Mouse (Mus musculus): Measurements from ENCODE around the gene Adamts6. TPM values are rescaled to one million over a fixed set of nuclear protein-coding genes. Genes with fewer than 3 reads are reported as not detected.

The Adamts6 gene
- polyA plus RNA-seq, 1 experiment, result 2.4 TPM

GRCm38 (mm10) chr13:104499116-104500040 lies 211.7 kb downstream of the Adamts6 start:
- no peaks in the 10 kb centered on the region for H3K4me1 ChIP-seq (ENCODE audit: control insufficient read depth, insufficient read depth, insufficient read length)
- TF ChIP-seq CTCF (IDR thresholded peaks at IDR 0.05; ENCODE audit: extremely low read depth, insufficient read depth, insufficient read length, insufficient replicate concordance) (no peak), POLR2A (IDR thresholded peaks at IDR 0.05; ENCODE audit: low read depth, low read length) (no peak)
- no peak overlapping the region for H3K4me3 ChIP-seq (ENCODE audit: extremely low read depth, insufficient read depth, insufficient read length)
- H3K27me3 ChIP-seq (ENCODE audit: control insufficient read depth, insufficient read depth, low read length), result no peaks in the 10 kb centered on the region
- WGBS, result 85% methylated on average over 9 of the region's 9 CpGs
- no peak overlapping the region for H3K27ac ChIP-seq (ENCODE audit: insufficient read depth, low read length)
- no peak for DNase-seq (ENCODE audit: low read depth in 1 of 2, low spot score in 2 of 2)
- no peaks in the 10 kb centered on the region for H3K36me3 ChIP-seq (ENCODE audit: control insufficient read depth, insufficient read depth, low read length)

DNA sequence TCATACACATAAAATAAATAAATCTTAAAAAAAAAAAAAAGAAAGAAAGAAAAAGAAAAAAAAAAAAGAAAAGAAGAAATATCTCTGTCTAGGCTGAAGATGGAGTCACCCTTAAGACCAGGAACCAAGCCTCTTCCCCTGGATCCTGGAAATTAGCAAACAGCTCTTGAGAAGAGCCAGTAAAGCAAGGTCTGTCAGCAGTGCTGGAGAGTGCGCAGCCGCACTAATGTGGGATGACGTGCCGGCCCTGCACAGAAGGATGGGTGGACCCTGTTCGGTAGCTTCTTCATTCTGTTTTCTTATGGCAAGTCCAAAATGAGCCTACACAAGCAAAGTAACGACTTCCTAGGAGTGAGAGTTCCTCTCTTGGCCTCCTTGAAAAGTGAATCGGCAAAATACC lies 214.8 kb downstream of the Adamts6 start:
- no peak for DNase-seq (ENCODE audit: low read depth in 1 of 2, low spot score in 2 of 2)
- Histone ChIP-seq H3K4me1 (ENCODE audit: control insufficient read depth, insufficient read depth, insufficient read length) (no peaks in the 10 kb centered on the region), H3K27ac (ENCODE audit: insufficient read depth, low read length) (no peak overlapping the region), H3K27me3 (ENCODE audit: control insufficient read depth, insufficient read depth, low read length) (no peaks in the 10 kb centered on the region), H3K4me3 (ENCODE audit: extremely low read depth, insufficient read depth, insufficient read length) (no peak overlapping the region), H3K36me3 (ENCODE audit: control insufficient read depth, insufficient read depth, low read length) (no peaks in the 10 kb centered on the region)
- WGBS, result 92% methylated on average over 7 of the region's 7 CpGs
- TF ChIP-seq CTCF (IDR thresholded peaks at IDR 0.05; ENCODE audit: extremely low read depth, insufficient read depth, insufficient read length, insufficient replicate concordance), result no peak
- no peak for TF ChIP-seq POLR2A (IDR thresholded peaks at IDR 0.05; ENCODE audit: low read depth, low read length)

DNA sequence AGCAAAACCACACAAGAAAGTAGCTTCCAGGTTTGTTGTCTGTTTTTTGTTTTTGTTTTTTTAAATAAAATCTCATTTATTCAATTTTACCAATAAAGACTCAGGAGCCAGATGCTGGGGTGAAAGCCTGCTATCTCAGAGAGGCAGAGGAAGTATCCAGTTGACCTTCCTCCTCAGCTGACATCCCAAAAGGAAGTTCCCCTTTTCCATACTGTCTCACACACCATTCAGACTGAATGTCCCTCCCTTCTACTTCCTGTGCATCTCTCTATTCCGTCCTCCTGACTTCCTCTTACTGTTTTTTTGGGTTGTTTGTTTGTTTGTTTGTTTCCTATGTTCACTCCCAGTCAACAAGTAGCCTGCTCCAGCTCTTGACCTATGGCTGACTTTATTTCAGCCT lies 216.4 kb downstream of the Adamts6 start:
- DNase-seq (ENCODE audit: low read depth in 1 of 2, low spot score in 2 of 2), result no peak
- TF ChIP-seq CTCF (IDR thresholded peaks at IDR 0.05; ENCODE audit: extremely low read depth, insufficient read depth, insufficient read length, insufficient replicate concordance) (no peak), POLR2A (IDR thresholded peaks at IDR 0.05; ENCODE audit: low read depth, low read length) (no peak)
- no peaks in the 10 kb centered on the region for H3K27me3 ChIP-seq (ENCODE audit: control insufficient read depth, insufficient read depth, low read length)
- no peaks in the 10 kb centered on the region for H3K4me1 ChIP-seq (ENCODE audit: control insufficient read depth, insufficient read depth, insufficient read length)
- H3K27ac ChIP-seq (ENCODE audit: insufficient read depth, low read length), result no peak overlapping the region
- 57% methylated on average over 1 of the region's 1 CpGs for WGBS
- no peak overlapping the region for H3K4me3 ChIP-seq (ENCODE audit: extremely low read depth, insufficient read depth, insufficient read length)
- no peaks in the 10 kb centered on the region for H3K36me3 ChIP-seq (ENCODE audit: control insufficient read depth, insufficient read depth, low read length)

DNA sequence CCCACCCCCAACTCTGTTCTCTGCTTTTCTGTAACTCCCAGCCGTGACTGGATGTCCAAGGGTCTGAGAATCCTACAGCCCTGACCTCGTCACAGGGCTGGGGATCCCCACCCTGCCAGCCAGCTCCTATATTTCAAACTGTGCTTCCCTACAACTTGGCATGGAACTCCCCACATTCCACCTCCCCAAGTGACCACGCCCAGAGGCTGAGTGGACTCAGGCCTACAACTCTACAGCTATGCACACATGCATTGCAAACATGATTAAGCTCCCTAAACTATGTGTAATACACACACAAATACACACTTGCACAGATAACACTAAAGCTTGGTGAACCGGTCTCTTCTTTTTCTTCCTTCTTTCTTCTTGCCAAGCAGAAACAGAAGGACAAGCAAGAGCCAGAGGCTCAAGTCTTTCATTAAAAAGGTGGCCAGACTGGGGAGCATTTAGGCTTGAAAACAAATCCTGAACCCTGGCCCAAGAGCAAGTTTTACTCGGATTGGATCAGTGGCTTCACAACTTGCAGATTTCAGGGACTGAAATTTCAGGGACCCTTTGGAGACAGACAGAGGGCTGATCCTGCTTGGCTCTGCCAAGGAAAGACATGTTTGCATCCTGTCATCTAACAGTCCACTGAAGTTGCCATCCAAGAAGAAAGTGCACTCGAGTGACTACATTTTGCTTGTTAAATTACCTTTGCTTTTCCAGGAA lies 218.7 kb downstream of the Adamts6 start:
- TF ChIP-seq CTCF (IDR thresholded peaks at IDR 0.05; ENCODE audit: extremely low read depth, insufficient read depth, insufficient read length, insufficient replicate concordance) (no peak), POLR2A (IDR thresholded peaks at IDR 0.05; ENCODE audit: low read depth, low read length) (no peak)
- no peaks in the 10 kb centered on the region for H3K4me1 ChIP-seq (ENCODE audit: control insufficient read depth, insufficient read depth, insufficient read length)
- H3K4me3 ChIP-seq (ENCODE audit: extremely low read depth, insufficient read depth, insufficient read length), result no peak overlapping the region
- H3K36me3 ChIP-seq (ENCODE audit: control insufficient read depth, insufficient read depth, low read length), result no peaks in the 10 kb centered on the region
- no peaks in the 10 kb centered on the region for H3K27me3 ChIP-seq (ENCODE audit: control insufficient read depth, insufficient read depth, low read length)
- DNase-seq (ENCODE audit: low read depth in 1 of 2, low spot score in 2 of 2), result no peak
- no peak overlapping the region for H3K27ac ChIP-seq (ENCODE audit: insufficient read depth, low read length)
- 85% methylated on average over 6 of the region's 6 CpGs for WGBS

GRCm38 (mm10) chr13:104507671-104508070 lies 220.0 kb downstream of the Adamts6 start:
- no peaks in the 10 kb centered on the region for H3K36me3 ChIP-seq (ENCODE audit: control insufficient read depth, insufficient read depth, low read length)
- WGBS, result 92% methylated on average over 6 of the region's 6 CpGs
- no peak for DNase-seq (ENCODE audit: low read depth in 1 of 2, low spot score in 2 of 2)
- TF ChIP-seq CTCF (IDR thresholded peaks at IDR 0.05; ENCODE audit: extremely low read depth, insufficient read depth, insufficient read length, insufficient replicate concordance) (no peak), POLR2A (IDR thresholded peaks at IDR 0.05; ENCODE audit: low read depth, low read length) (no peak)
- no peaks in the 10 kb centered on the region for H3K27me3 ChIP-seq (ENCODE audit: control insufficient read depth, insufficient read depth, low read length)
- no peaks in the 10 kb centered on the region for H3K4me1 ChIP-seq (ENCODE audit: control insufficient read depth, insufficient read depth, insufficient read length)
- no peak overlapping the region for H3K4me3 ChIP-seq (ENCODE audit: extremely low read depth, insufficient read depth, insufficient read length)
- no peak overlapping the region for H3K27ac ChIP-seq (ENCODE audit: insufficient read depth, low read length)

DNA sequence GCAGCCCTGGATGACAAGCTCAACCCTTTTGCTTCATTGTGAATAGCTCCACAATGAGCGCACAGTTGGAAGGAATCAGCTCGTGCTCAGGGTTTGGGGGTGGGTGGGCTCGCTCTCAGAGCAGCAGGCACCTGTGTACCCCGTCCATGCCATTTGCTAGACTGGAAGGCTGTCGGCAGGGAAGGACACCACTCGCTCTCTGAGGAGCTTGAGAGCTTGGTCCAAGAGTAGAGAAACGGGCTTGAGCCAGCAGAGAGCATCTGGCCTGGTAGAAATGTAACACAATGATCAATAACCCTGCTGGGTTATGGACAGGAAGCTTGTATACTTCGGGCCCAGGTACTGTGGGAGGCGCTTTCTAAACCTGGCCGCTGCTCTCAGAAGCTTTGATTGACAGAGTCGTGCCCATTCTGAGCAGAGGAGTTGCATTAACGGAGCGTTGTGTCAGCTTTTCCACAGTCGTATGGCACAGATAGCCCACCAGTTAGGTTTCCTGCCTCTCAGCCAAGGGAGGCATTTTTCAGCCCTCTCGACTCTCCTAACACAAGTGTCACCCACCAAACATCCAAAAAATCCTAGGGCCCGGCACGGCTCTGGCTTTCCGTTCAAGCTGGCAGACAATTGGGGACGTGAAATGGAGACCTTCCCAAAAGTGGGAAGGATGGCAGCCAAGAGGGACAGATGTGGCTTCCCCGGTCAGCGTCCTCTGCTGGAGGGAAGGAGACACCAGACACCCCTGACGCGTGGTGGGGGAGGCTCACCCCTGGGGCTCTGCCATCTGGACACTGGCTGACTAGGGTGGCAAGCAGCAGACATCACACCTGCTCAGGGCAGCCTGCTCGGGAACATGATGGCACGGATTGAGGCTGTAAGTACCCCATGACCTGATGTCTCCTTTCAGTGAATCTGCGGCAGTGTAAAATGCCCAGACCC lies 222.2 kb downstream of the Adamts6 start:
- 91% methylated on average over 26 of the region's 26 CpGs for WGBS
- no peaks in the 10 kb centered on the region for H3K27me3 ChIP-seq (ENCODE audit: control insufficient read depth, insufficient read depth, low read length)
- H3K36me3 ChIP-seq (ENCODE audit: control insufficient read depth, insufficient read depth, low read length), result no peaks in the 10 kb centered on the region

More for the DNA sequence above, 222.2 kb downstream of the Adamts6 start:
- H3K4me3 ChIP-seq (ENCODE audit: extremely low read depth, insufficient read depth, insufficient read length), result no peak overlapping the region
- no peak for DNase-seq (ENCODE audit: low read depth in 1 of 2, low spot score in 2 of 2)
- H3K4me1 ChIP-seq (ENCODE audit: control insufficient read depth, insufficient read depth, insufficient read length), result no peaks in the 10 kb centered on the region
- H3K27ac ChIP-seq (ENCODE audit: insufficient read depth, low read length), result no peak overlapping the region
- TF ChIP-seq CTCF (IDR thresholded peaks at IDR 0.05; ENCODE audit: extremely low read depth, insufficient read depth, insufficient read length, insufficient replicate concordance) (no peak), POLR2A (IDR thresholded peaks at IDR 0.05; ENCODE audit: low read depth, low read length) (no peak)

Data from spleen, adult 2 months (tissue).